Mouse (Mus musculus) CD4-positive naive resting alpha-beta T cell, adult 57 days (primary cell): ENCODE data around the gene Pheta1. TPM values are rescaled to one million over a fixed set of nuclear protein-coding genes. Genes with fewer than 3 reads are reported as not detected.

Experiments used
- total RNA-seq: library from RNA; stranded (reverse); gene quantifications from one replicate; pipeline ENCODE4 v1.2.4, GENCODE M21; 2023

The Pheta1 gene
- total RNA-seq = 3.3 TPM

DNA sequence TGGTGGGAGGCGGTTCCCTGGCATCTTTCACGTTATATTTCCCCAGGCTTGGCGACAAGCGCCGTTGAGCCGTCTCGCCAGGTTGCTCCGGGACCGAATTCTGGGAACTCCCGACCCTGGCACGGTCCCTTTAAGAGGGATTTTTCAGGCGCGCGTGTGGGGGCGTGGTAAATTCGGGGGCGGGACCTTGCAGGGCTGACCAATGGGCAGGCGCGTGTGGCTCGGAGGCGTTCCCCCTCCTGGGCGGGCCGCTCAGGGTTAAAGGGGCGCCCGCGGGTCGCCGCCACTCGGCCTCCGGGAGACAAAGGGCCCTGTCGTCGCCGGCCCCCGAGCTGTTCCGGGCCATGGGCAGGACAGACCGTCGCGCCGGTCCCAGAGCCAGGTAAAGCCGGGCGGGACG, at the start of gene Pheta1:
TSS of gene Pheta1 (plus strand) at position 242 of the 400 bp plus-strand sequence.

DNA sequence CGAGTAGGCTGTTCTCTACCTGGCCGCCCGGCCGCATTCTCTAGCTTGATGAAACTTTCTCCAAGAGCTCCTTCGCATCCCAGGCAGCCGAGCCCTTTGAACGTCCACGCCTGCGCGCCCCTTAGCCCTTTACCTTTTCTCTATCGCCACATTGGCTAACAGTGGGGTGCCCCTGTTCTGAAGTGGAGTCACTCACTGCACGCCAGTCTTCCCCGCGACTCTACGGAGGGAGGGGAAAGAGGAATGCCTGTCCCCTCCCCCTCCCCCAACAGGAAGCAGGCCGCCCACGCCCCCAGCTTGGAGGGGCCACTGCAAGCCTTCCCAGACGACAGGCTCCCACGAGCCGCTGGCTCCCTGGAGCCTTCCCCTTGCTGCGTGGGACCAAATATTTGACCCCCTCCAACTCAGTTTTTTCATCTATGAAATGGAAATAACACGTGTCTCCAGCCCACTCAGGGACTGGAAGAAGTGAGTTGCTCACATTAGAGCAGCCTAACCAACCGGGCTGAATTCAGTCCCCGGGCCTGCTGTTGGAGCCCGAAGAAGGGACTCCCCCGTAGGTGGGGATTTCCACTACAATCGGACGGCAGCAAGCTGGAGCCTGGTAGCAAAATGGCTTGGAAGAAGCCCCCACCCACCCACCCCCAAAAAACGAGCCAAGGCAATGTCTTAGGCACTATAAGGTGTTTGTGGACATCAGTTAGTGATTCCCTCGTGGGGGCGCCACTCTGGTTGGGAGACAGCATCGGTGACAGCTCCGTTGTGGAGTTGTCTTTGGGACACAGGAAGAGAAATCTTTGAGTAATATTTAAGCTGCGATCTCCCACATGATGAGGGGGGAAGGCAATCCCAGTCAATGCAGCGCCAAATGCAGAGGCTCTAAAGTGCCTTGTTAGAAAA, 11.1 kb upstream of the Pheta1 start, which contains the start of gene Sh2b3:
TSS of gene Sh2b3 (minus strand) at position 206 of the 900 bp plus-strand sequence.

Other genes with a start within 250 kb of the Pheta1 start
- 10.3 TPM for gene Acad12, start 230.0 kb upstream of the Pheta1 start, total RNA-seq
- 11.9 TPM for gene Acad10, start 188.5 kb upstream of the Pheta1 start, total RNA-seq
- gene Brap, start 188.4 kb upstream of the Pheta1 start, total RNA-seq = 108 TPM
- 114 TPM for gene Atxn2, start 137.6 kb upstream of the Pheta1 start, total RNA-seq
- 36.9 TPM for gene Sh2b3, start 11.3 kb upstream of the Pheta1 start, total RNA-seq
- gene Cux2, start 201.1 kb downstream of the Pheta1 start, total RNA-seq = not detected